Mouse (Mus musculus) myocyte (in vitro differentiated cells): ENCODE measurements at regions not wholly inside any gene's neighbourhood (a gene's known extent, or its start where the extent isn't known, plus 50 kb on each side); places are given as distances from the start of the nearest gene placed in this dataset.

Experiments used
- CEBPB ChIP-seq: IDR thresholded peaks from 2 replicates; pipeline ENCODE4 v1.6.1; 2011; ENCODE audit warnings: mild to moderate bottlenecking, moderate library complexity; ENCODE audit not compliant: poor library complexity, insufficient read depth, severe bottlenecking
- E2F4 ChIP-seq: IDR thresholded peaks from one replicate; pipeline ENCODE4 v1.6.1; 2011; ENCODE audit warnings: mild to moderate bottlenecking, control low read depth, moderate library complexity; ENCODE audit not compliant: insufficient read depth
- MAX ChIP-seq: IDR thresholded peaks from one replicate; pipeline ENCODE4 v1.6.1; 2011; ENCODE audit warnings: low read depth, mild to moderate bottlenecking, control low read depth
- MYOD1 ChIP-seq, 3 experiments: IDR thresholded peaks; one replicate each; pipeline ENCODE4 v1.6.1; 2011; ENCODE audit warnings: control low read depth in 2 of 3, low read depth in 2 of 3, mild to moderate bottlenecking in 2 of 3, moderate library complexity in 1 of 3; ENCODE audit not compliant: insufficient read length in 2 of 3, control insufficient read depth in 1 of 3
- POLR2A ChIP-seq: IDR thresholded peaks from one replicate; pipeline ENCODE4 v1.6.1; 2011; ENCODE audit warnings: low read depth, mild to moderate bottlenecking, control low read depth, moderate library complexity; ENCODE audit not compliant: insufficient read length
- POLR2AphosphoS2 ChIP-seq: IDR thresholded peaks from one replicate; pipeline ENCODE4 v1.6.1; 2011; ENCODE audit warnings: low read depth, control low read depth; ENCODE audit not compliant: insufficient read length
- REST ChIP-seq: IDR thresholded peaks from one replicate; pipeline ENCODE4 v1.6.1; 2011; ENCODE audit warnings: mild to moderate bottlenecking, control low read depth, moderate library complexity; ENCODE audit not compliant: insufficient read depth, insufficient read length
- TCF12 ChIP-seq: IDR thresholded peaks from one replicate; pipeline ENCODE4 v1.6.1; 2011; ENCODE audit warnings: mild to moderate bottlenecking, control low read depth; ENCODE audit not compliant: poor library complexity, insufficient read depth, severe bottlenecking
- TCF3 ChIP-seq: IDR thresholded peaks from one replicate; pipeline ENCODE4 v1.6.1; 2011; ENCODE audit warnings: low read depth, control low read depth; ENCODE audit not compliant: insufficient read length
- USF1 ChIP-seq: IDR thresholded peaks from one replicate; pipeline ENCODE4 v1.6.1; 2011; ENCODE audit warnings: low read depth, mild to moderate bottlenecking, control low read depth, moderate library complexity

DNA sequence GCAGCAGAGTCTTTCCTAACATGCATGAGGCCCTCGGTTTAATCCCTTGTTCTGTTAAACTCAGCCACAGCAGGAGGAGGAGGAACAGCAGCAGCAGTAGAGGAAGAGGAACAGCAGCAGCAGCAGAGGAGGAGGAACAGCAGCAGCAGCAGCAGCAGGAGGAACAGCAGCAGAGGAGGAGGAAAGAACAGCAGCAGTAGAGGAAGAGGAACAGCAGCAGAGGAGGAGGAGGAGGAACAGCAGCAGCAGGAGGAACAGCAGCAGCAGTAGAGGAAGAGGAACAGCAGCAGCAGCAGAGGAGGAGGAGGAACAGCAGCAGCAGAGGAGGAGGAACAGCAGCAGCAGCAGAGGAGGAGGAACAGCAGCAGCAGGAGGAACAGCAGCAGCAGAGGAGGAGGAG lies 437.9 kb downstream of the Zfp704 start:
- no peak for TF ChIP-seq POLR2A
- no peak for TF ChIP-seq MAX
- TF ChIP-seq E2F4, result no peak
- no peak for TF ChIP-seq MYOD1 (IDR thresholded peaks at IDR 0.05; ENCODE audit: control insufficient read depth in 1 of 3, insufficient read length in 2 of 3, low read depth in 2 of 3)
- no peak for TF ChIP-seq USF1
- no peak for TF ChIP-seq POLR2AphosphoS2
- no peak for TF ChIP-seq TCF3
- TF ChIP-seq REST, result no peak
- no peak for TF ChIP-seq CEBPB
- no peak for TF ChIP-seq TCF12
